Mouse (Mus musculus): ENCODE results near the gene Tmem97. TPM values are rescaled to one million over a fixed set of nuclear protein-coding genes. Genes with fewer than 3 reads are reported as not detected.
"Not testable (repeated sequence)": the region's sequence is repeated elsewhere in the genome, so short reads cannot be mapped to it uniquely, and the experiment has no call there.

Tmem97 gene
- 43.1 and 50.4 TPM in 2 replicates for polyA plus RNA-seq (2015; fragmentation: Nextera tagmentation; extraction: Ambion mirVana)

GRCm38 (mm10) chr11:78550168-78551058, at the start of gene Tmem97:
TSS of gene Tmem97 (minus strand) at chr11:78550777.
- Histone ChIP-seq H3K9ac (replicated peaks) (peak within 1 kb of the TSS; percentile 70), H3K36me3 (peaks cover under 1% of the 10 kb centered on the region; the same call in 1 of the 2 replicates), H3K4me2 (peak within 1 kb of the TSS; percentile 76), H3K9me3 (replicated peaks) (0 out of 2 replicates have a peak, but pooled peaks cover 5% of the 10 kb centered on the region), H3K27ac (replicated peaks) (peak within 1 kb of the TSS; percentile 92), H3K4me1 (peaks cover 23% of the 10 kb centered on the region), H3K27me3 (replicated peaks) (no peaks in the 10 kb centered on the region), H3K4me3 (replicated peaks) (peak within 1 kb of the TSS; percentile 66)
- ATAC-seq (ENCODE audit: low FRiP score), result peak; percentile 99
- under 1% methylated on average over 60 of the region's 60 CpGs for WGBS

DNA sequence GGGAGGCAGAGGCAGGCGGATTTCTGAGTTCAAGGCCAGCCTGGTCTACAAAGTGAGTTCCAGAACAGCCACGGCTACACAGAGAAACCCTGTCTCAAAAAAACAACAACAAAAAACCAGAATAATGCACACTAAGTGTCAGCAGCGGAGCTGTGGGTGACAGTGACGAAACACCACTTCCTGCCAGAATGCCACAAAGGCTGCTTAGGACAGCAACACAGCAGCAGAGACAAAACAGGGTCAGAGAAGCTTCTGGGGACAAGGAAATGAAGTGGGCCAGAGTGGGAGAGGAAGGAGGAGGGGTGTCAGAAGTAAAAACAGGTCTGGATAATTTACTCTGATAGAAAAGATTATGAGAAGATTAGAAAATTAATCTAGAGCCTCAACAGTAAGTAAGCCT, 49.5 kb upstream of the Tmem97 start:
- H3K27me3 ChIP-seq (replicated peaks), result no peaks in the 10 kb centered on the region
- H3K4me1 ChIP-seq, result peaks cover 7% of the 10 kb centered on the region; the same call in 1 of the 2 replicates
- H3K9me3 ChIP-seq (replicated peaks), result no peaks in the 10 kb centered on the region
- no peaks in the 10 kb centered on the region for H3K36me3 ChIP-seq
- WGBS, result 74% methylated on average over 4 of the region's 4 CpGs
- H3K4me2 ChIP-seq, result no peak overlapping the region
- no peak overlapping the region for H3K9ac ChIP-seq (replicated peaks)
- no peak overlapping the region for H3K27ac ChIP-seq (replicated peaks)
- H3K4me3 ChIP-seq (replicated peaks), result no peak overlapping the region
- no peak for ATAC-seq (ENCODE audit: low FRiP score)

DNA sequence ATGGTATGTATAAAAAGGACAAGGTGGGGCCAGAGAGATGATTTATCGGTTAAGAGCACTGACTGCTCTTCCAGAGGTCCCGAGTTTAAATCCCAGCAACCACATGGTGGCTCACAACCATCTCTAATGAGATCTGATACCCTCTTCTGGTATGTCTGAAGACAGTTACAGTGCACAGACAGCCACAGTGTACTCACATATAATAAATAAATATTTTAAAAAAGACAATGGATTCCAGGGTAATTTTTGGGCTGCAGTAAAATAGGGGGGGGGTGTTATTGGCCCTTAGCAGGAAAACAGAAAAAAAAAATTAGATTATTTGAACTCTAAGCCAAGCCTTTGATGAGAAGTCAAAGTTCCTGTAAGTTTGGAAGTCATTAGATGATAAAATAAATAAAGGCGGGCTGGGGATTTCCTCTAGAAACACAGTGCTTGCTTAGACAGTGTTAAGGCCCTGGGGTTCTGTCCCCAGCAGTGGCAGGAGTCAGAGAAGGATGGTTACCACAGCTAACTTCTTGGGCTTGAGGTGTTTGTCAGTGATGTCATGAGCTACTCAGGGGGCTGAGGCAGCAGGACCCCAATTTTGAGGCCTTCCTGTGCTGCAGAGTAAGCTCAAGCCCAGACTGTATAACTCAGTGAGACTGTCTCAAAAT, 48.3 kb upstream of the Tmem97 start:
- ATAC-seq (ENCODE audit: low FRiP score), result no peak
- no peak overlapping the region for H3K9ac ChIP-seq (replicated peaks)
- H3K27ac ChIP-seq (replicated peaks), result no peak overlapping the region
- no peaks in the 10 kb centered on the region for H3K27me3 ChIP-seq (replicated peaks)
- no peak overlapping the region for H3K4me2 ChIP-seq
- H3K9me3 ChIP-seq (replicated peaks), result no peaks in the 10 kb centered on the region
- no peak overlapping the region for H3K4me3 ChIP-seq (replicated peaks)
- H3K36me3 ChIP-seq, result no peaks in the 10 kb centered on the region
- peaks cover 7% of the 10 kb centered on the region; the same call in 1 of the 2 replicates for H3K4me1 ChIP-seq
- 87% methylated on average over 3 of the region's 3 CpGs for WGBS

GRCm38 (mm10) chr11:78596750-78597149, 46.2 kb upstream of the Tmem97 start:
- Histone ChIP-seq H3K9me3 (replicated peaks) (no peaks in the 10 kb centered on the region), H3K4me3 (replicated peaks) (no peak overlapping the region), H3K27me3 (replicated peaks) (no peaks in the 10 kb centered on the region), H3K36me3 (no peaks in the 10 kb centered on the region), H3K4me2 (no peak overlapping the region), H3K4me1 (peaks cover 7% of the 10 kb centered on the region; the same call in 1 of the 2 replicates), H3K27ac (replicated peaks) (peak overlapping the region; percentile 13; the same call in 1 of the 2 replicates), H3K9ac (replicated peaks) (no peak overlapping the region)
- ATAC-seq (ENCODE audit: low FRiP score), result no peak

DNA sequence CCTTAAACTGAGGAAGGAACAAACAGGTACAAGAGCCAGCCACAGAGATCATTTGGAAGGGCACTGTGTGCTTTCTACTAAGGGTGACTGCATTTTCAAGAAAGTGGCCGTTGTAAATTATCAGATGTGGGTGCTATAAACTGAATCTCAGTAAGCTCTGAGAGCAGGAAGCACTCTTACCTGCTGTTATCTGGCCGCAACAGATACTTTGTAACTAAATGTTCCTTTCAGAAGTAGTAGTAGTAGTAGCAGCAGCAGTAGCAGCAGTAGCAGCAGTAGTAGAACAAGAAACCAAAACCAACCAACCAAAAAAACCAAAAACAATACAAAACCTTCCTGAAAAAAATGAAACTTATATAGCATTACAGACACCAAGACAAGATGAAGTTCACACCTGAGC, 45.2 kb upstream of the Tmem97 start:
- ATAC-seq (ENCODE audit: low FRiP score), result no peak
- H3K27ac ChIP-seq (replicated peaks), result no peak overlapping the region
- 82% methylated on average over 2 of the region's 2 CpGs for WGBS

GRCm38 (mm10) chr11:78594271-78594964, 43.8 kb upstream of the Tmem97 start:
- H3K4me2 ChIP-seq, result no peak overlapping the region
- H3K27me3 ChIP-seq (replicated peaks), result no peaks in the 10 kb centered on the region
- no peak for ATAC-seq (ENCODE audit: low FRiP score)
- no peak overlapping the region for H3K4me3 ChIP-seq (replicated peaks)
- H3K9ac ChIP-seq (replicated peaks), result no peak overlapping the region
- H3K36me3 ChIP-seq, result peaks cover 4% of the 10 kb centered on the region; the same call in 1 of the 2 replicates
- peaks cover 7% of the 10 kb centered on the region; the same call in 1 of the 2 replicates for H3K4me1 ChIP-seq
- H3K27ac ChIP-seq (replicated peaks), result no peak overlapping the region
- H3K9me3 ChIP-seq (replicated peaks), result no peaks in the 10 kb centered on the region
- WGBS, result 89% methylated on average over 6 of the region's 6 CpGs

More for the DNA sequence above, 45.2 kb upstream of the Tmem97 start:
- Histone ChIP-seq H3K36me3 (no peaks in the 10 kb centered on the region), H3K9me3 (replicated peaks) (no peaks in the 10 kb centered on the region), H3K4me3 (replicated peaks) (no peak overlapping the region), H3K4me2 (no peak overlapping the region), H3K4me1 (peaks cover 7% of the 10 kb centered on the region; the same call in 1 of the 2 replicates), H3K9ac (replicated peaks) (no peak overlapping the region), H3K27me3 (replicated peaks) (no peaks in the 10 kb centered on the region)

DNA sequence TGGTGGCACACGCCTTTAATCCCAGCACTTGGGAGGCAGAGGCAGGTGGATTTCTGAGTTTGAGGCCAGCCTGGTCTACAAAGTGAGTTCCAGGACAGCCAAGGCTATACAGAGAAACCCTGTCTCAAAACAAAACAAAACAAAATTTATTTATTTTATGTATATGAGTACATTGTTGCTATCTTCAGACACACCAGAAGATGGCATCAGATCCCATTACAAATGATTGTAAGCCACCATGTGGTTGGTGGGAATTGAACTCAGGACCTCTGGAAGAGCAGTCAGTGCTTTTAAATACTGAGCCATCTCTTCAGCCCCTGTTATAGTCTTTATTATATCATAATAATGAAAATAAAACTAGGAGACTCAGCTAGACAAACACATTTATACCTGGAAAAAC, 37.1 kb upstream of the Tmem97 start:
- not testable (repeated sequence) for ATAC-seq (ENCODE audit: low FRiP score); H3K9ac ChIP-seq (replicated peaks); H3K27ac ChIP-seq (replicated peaks); H3K4me1 ChIP-seq; H3K9me3 ChIP-seq (replicated peaks); H3K4me2 ChIP-seq; H3K4me3 ChIP-seq (replicated peaks); H3K27me3 ChIP-seq (replicated peaks)
- peaks cover 28% of the 10 kb centered on the region for H3K36me3 ChIP-seq
- 97% methylated on average over 1 of the region's 1 CpGs for WGBS

GRCm38 (mm10) chr11:78586099-78586498, 35.5 kb upstream of the Tmem97 start:
- Histone ChIP-seq H3K4me1 (no peaks in the 10 kb centered on the region), H3K27ac (replicated peaks) (no peak overlapping the region), H3K9me3 (replicated peaks) (no peaks in the 10 kb centered on the region), H3K36me3 (peaks cover 32% of the 10 kb centered on the region), H3K4me2 (no peak overlapping the region), H3K27me3 (replicated peaks) (no peaks in the 10 kb centered on the region), H3K4me3 (replicated peaks) (no peak overlapping the region), H3K9ac (replicated peaks) (no peak overlapping the region)
- no peak for ATAC-seq (ENCODE audit: low FRiP score)

GRCm38 (mm10) chr11:78582848-78583247, 32.3 kb upstream of the Tmem97 start:
- no peak overlapping the region for H3K9ac ChIP-seq (replicated peaks)
- H3K4me1 ChIP-seq, result no peaks in the 10 kb centered on the region
- no peak overlapping the region for H3K4me3 ChIP-seq (replicated peaks)
- H3K27me3 ChIP-seq (replicated peaks), result no peaks in the 10 kb centered on the region
- H3K27ac ChIP-seq (replicated peaks), result no peak overlapping the region
- peaks cover 41% of the 10 kb centered on the region for H3K36me3 ChIP-seq
- H3K4me2 ChIP-seq, result no peak overlapping the region
- no peaks in the 10 kb centered on the region for H3K9me3 ChIP-seq (replicated peaks)
- WGBS, result 90% methylated on average over 6 of the region's 6 CpGs
- ATAC-seq (ENCODE audit: low FRiP score), result no peak

DNA sequence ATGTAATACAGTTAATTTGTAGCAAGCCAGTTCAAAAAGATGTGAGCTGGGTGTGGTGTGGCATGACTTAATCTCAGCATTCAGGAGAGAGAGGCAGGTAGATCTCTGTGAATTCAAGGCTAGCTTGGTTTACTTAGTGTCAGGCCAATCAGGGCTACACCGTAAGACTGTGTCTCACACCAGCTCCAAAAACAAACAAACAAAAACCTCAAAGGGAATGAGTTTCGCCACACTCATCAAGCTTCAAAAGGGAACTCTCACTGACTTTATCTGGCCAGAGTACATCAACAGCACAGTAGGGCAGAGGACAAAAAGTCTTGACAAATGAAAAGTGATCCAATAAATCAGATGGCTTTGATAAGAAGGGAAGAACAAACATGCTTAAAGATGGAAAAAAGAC, 24.4 kb upstream of the Tmem97 start:
- Histone ChIP-seq H3K9me3 (replicated peaks) (no peaks in the 10 kb centered on the region), H3K36me3 (peaks cover 34% of the 10 kb centered on the region)
- WGBS, result 57% methylated on average over 2 of the region's 2 CpGs

GRCm38 (mm10) chr11:78574536-78574935, 24.0 kb upstream of the Tmem97 start:
- WGBS, result 90% methylated on average over 3 of the region's 3 CpGs
- H3K9ac ChIP-seq (replicated peaks), result no peak overlapping the region
- H3K36me3 ChIP-seq, result peaks cover 33% of the 10 kb centered on the region
- no peak overlapping the region for H3K27ac ChIP-seq (replicated peaks)
- ATAC-seq (ENCODE audit: low FRiP score), result no peak
- no peaks in the 10 kb centered on the region for H3K4me1 ChIP-seq
- H3K9me3 ChIP-seq (replicated peaks), result no peaks in the 10 kb centered on the region
- H3K4me3 ChIP-seq (replicated peaks), result no peak overlapping the region
- H3K27me3 ChIP-seq (replicated peaks), result no peaks in the 10 kb centered on the region
- no peak overlapping the region for H3K4me2 ChIP-seq

More for the DNA sequence above, 24.4 kb upstream of the Tmem97 start:
- Histone ChIP-seq H3K4me3 (replicated peaks) (no peak overlapping the region), H3K27me3 (replicated peaks) (no peaks in the 10 kb centered on the region), H3K4me2 (no peak overlapping the region), H3K4me1 (no peaks in the 10 kb centered on the region), H3K27ac (replicated peaks) (no peak overlapping the region), H3K9ac (replicated peaks) (no peak overlapping the region)
- ATAC-seq (ENCODE audit: low FRiP score), result no peak

Measured in neural tube, embryonic 15.5 days (tissue).